Mouse (Mus musculus): ENCODE measurements around the gene Pecr. TPM values are rescaled to one million over a fixed set of nuclear protein-coding genes. Genes with fewer than 3 reads are reported as not detected.
"Not testable (repeated sequence)": the region's sequence is repeated elsewhere in the genome, so short reads cannot be mapped to it uniquely, and the experiment has no call there.

Pecr gene
- polyA plus RNA-seq, 1 experiment from 2014 or later: 12.8 TPM

- H3K36me3 ChIP-seq: no peaks in the 10 kb centered on the region
- no peak; the same call in 1 of the 2 replicates for ATAC-seq (ENCODE audit: low FRiP score, low read depth)
- H3K9ac ChIP-seq (replicated peaks): no peak overlapping the region
- H3K4me2 ChIP-seq (replicated peaks): peak overlapping the region; percentile 57
- no peaks in the 10 kb centered on the region for H3K9me3 ChIP-seq
- peak overlapping the region; percentile 43; the same call in 1 of the 2 replicates for H3K4me3 ChIP-seq
- H3K27ac ChIP-seq (replicated peaks): peak overlapping the region; percentile 91
- WGBS: under 1% methylated on average over 12 of the region's 12 CpGs
- no peaks in the 10 kb centered on the region for H3K4me1 ChIP-seq
- no peaks in the 10 kb centered on the region; the same call in 1 of the 2 replicates for H3K27me3 ChIP-seq
These were observed 39.6 kb downstream of the Pecr start for GRCm38 (mm10) chr1:72244317-72245036.

GRCm38 (mm10) chr1:72243656-72244316, 40.3 kb downstream of the Pecr start:
- Histone ChIP-seq H3K4me1 (no peaks in the 10 kb centered on the region), H3K9me3 (no peaks in the 10 kb centered on the region), H3K4me2 (replicated peaks) (peak overlapping the region; percentile 57), H3K9ac (replicated peaks) (peak overlapping the region; percentile 69), H3K4me3 (peak overlapping the region; percentile 43), H3K36me3 (no peaks in the 10 kb centered on the region), H3K27me3 (peaks cover 3% of the 10 kb centered on the region; the same call in 1 of the 2 replicates), H3K27ac (replicated peaks) (peak overlapping the region; percentile 91)
- ATAC-seq (ENCODE audit: low FRiP score, low read depth): peak; percentile 95
- WGBS: under 1% methylated on average over 47 of the region's 47 CpGs

- peaks cover 12% of the 10 kb centered on the region for H3K27me3 ChIP-seq
- no peaks in the 10 kb centered on the region for H3K4me1 ChIP-seq
- no peak overlapping the region for H3K4me2 ChIP-seq (replicated peaks)
- no peak for ATAC-seq (ENCODE audit: low FRiP score, low read depth)
- no peaks in the 10 kb centered on the region for H3K36me3 ChIP-seq
- H3K9ac ChIP-seq (replicated peaks): no peak overlapping the region
- H3K27ac ChIP-seq (replicated peaks): no peak overlapping the region
- H3K4me3 ChIP-seq: no peak overlapping the region
- no peaks in the 10 kb centered on the region for H3K9me3 ChIP-seq
- WGBS: 89% methylated on average over 5 of the region's 5 CpGs
These were observed 41.5 kb downstream of the Pecr start for GRCm38 (mm10) chr1:72242581-72243143.

- H3K9ac ChIP-seq (replicated peaks); ATAC-seq (ENCODE audit: low FRiP score, low read depth); H3K4me2 ChIP-seq (replicated peaks); H3K4me1 ChIP-seq; H3K27ac ChIP-seq (replicated peaks); H3K9me3 ChIP-seq; H3K4me3 ChIP-seq; H3K36me3 ChIP-seq: not testable (repeated sequence)
- WGBS: 83% methylated on average over 3 of the region's 3 CpGs
- peaks cover 28% of the 10 kb centered on the region for H3K27me3 ChIP-seq
These were observed 45.0 kb downstream of the Pecr start for GRCm38 (mm10) chr1:72239113-72239512.

- H3K27ac ChIP-seq (replicated peaks): no peak overlapping the region
- H3K4me2 ChIP-seq (replicated peaks): no peak overlapping the region
These were observed 46.0 kb downstream of the Pecr start for GRCm38 (mm10) chr1:72238016-72238580.

GRCm38 (mm10) chr1:72237007-72237775, 46.9 kb downstream of the Pecr start:
- Histone ChIP-seq H3K36me3 (no peaks in the 10 kb centered on the region), H3K4me1 (no peaks in the 10 kb centered on the region; the same call in 1 of the 2 replicates), H3K4me3 (peak overlapping the region; percentile 23), H3K9ac (replicated peaks) (no peak overlapping the region), H3K27ac (replicated peaks) (no peak overlapping the region), H3K9me3 (no peaks in the 10 kb centered on the region), H3K4me2 (replicated peaks) (peak overlapping the region; percentile 35), H3K27me3 (peaks cover 38% of the 10 kb centered on the region)
- peak; percentile 66; the same call in 1 of the 2 replicates for ATAC-seq (ENCODE audit: low FRiP score, low read depth)
- 8% methylated on average over 11 of the region's 13 CpGs for WGBS

More at GRCm38 (mm10) chr1:72238016-72238580, 46.0 kb downstream of the Pecr start:
- Histone ChIP-seq H3K9ac (replicated peaks) (no peak overlapping the region), H3K4me3 (no peak overlapping the region), H3K36me3 (no peaks in the 10 kb centered on the region), H3K27me3 (peaks cover 35% of the 10 kb centered on the region), H3K4me1 (no peaks in the 10 kb centered on the region; the same call in 1 of the 2 replicates), H3K9me3 (no peaks in the 10 kb centered on the region)
- whole genome bisulfite sequencing: 61% methylated on average over 10 of the region's 10 CpGs
- no peak for ATAC-seq (ENCODE audit: low FRiP score, low read depth)

- under 1% methylated on average over 35 of the region's 50 CpGs for WGBS
- peak; percentile 89 for ATAC-seq (ENCODE audit: low FRiP score, low read depth)
- not testable (repeated sequence) for H3K36me3 ChIP-seq, H3K4me1 ChIP-seq, H3K9me3 ChIP-seq
- H3K9ac ChIP-seq (replicated peaks): peak overlapping the region; percentile 60
- peak overlapping the region; percentile 73 for H3K27ac ChIP-seq (replicated peaks)
- H3K27me3 ChIP-seq: peaks cover 38% of the 10 kb centered on the region
- peak overlapping the region; percentile 58 for H3K4me3 ChIP-seq
- peak overlapping the region; percentile 71 for H3K4me2 ChIP-seq (replicated peaks)
These were observed 47.6 kb downstream of the Pecr start for GRCm38 (mm10) chr1:72236363-72237006.

GRCm38 (mm10) chr1:72232592-72232991, 51.5 kb downstream of the Pecr start:
- H3K9ac ChIP-seq (replicated peaks); H3K27ac ChIP-seq (replicated peaks); H3K4me1 ChIP-seq; H3K4me2 ChIP-seq (replicated peaks); ATAC-seq (ENCODE audit: low FRiP score, low read depth); H3K4me3 ChIP-seq; H3K36me3 ChIP-seq; H3K9me3 ChIP-seq: not testable (repeated sequence)
- H3K27me3 ChIP-seq: peaks cover 26% of the 10 kb centered on the region
- WGBS: 82% methylated on average over 10 of the region's 10 CpGs

- Histone ChIP-seq H3K4me3 (no peak overlapping the region), H3K4me1 (no peaks in the 10 kb centered on the region), H3K27me3 (peaks cover 23% of the 10 kb centered on the region), H3K27ac (replicated peaks) (no peak overlapping the region), H3K9ac (replicated peaks) (no peak overlapping the region), H3K36me3 (no peaks in the 10 kb centered on the region), H3K9me3 (no peaks in the 10 kb centered on the region), H3K4me2 (replicated peaks) (no peak overlapping the region)
- WGBS: 24% methylated on average over 3 of the region's 3 CpGs
- no peak for ATAC-seq (ENCODE audit: low FRiP score, low read depth)
These were observed 55.1 kb downstream of the Pecr start for GRCm38 (mm10) chr1:72228974-72229373.

GRCm38 (mm10) chr1:72227546-72227945, 56.6 kb downstream of the Pecr start:
- Histone ChIP-seq H3K36me3 (no peaks in the 10 kb centered on the region), H3K27me3 (peaks cover 23% of the 10 kb centered on the region), H3K4me2 (replicated peaks) (no peak overlapping the region), H3K4me1 (no peaks in the 10 kb centered on the region), H3K4me3 (no peak overlapping the region), H3K9me3 (no peaks in the 10 kb centered on the region), H3K27ac (replicated peaks) (no peak overlapping the region), H3K9ac (replicated peaks) (no peak overlapping the region)
- ATAC-seq (ENCODE audit: low FRiP score, low read depth): no peak
- WGBS: 91% methylated on average over 5 of the region's 5 CpGs

GRCm38 (mm10) chr1:72226887-72227481, 57.1 kb downstream of the Pecr start:
- Histone ChIP-seq H3K4me2 (replicated peaks) (peak overlapping the region; percentile 64; the same call in 1 of the 2 replicates), H3K27ac (replicated peaks) (peak overlapping the region; percentile 15; the same call in 1 of the 2 replicates), H3K4me3 (no peak overlapping the region), H3K4me1 (no peaks in the 10 kb centered on the region), H3K9me3 (no peaks in the 10 kb centered on the region), H3K36me3 (no peaks in the 10 kb centered on the region), H3K9ac (replicated peaks) (no peak overlapping the region), H3K27me3 (peaks cover 23% of the 10 kb centered on the region)
- no peak for ATAC-seq (ENCODE audit: low FRiP score, low read depth)
- 59% methylated on average over 4 of the region's 4 CpGs for WGBS
